Mouse (Mus musculus): ENCODE data around the gene Map2. TPM values are rescaled to one million over a fixed set of nuclear protein-coding genes. Genes with fewer than 3 reads are reported as not detected.

Gene Map2
- polyA plus RNA-seq, 1 experiment from 2014 or later = 228 TPM

DNA sequence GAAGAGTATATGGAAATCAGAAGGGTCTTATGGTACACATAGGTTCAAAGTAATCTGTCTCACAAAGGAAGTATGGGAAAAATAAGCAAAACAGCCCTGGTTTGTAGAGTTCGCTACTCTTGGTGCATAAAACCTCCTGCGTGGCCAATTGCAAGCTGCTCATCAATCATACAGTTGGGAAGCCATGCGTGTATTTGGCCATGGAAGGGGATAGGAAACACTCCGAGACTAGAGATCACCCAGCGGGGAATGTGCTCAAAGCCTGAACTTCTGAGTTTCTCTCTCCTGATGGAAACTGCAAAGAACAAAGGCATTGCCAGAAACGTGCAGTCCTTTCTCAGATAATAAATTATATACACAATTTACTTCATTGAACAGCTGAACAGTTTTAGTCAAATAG lies 124.3 kb downstream of the Map2 start:
- Histone ChIP-seq H3K9me3 (ENCODE audit: control insufficient read depth, low read length) (no peaks in the 10 kb centered on the region), H3K9ac (ENCODE audit: low read depth, low read length) (no peak overlapping the region), H3K27ac (ENCODE audit: low read depth, low read length) (no peak overlapping the region), H3K4me1 (replicated peaks; ENCODE audit: control insufficient read depth, insufficient read depth, low read length) (no peaks in the 10 kb centered on the region), H3K27me3 (ENCODE audit: control insufficient read depth, insufficient read depth, low read length) (no peaks in the 10 kb centered on the region), H3K4me3 (ENCODE audit: low read depth, low read length) (no peak overlapping the region), H3K4me2 (replicated peaks; ENCODE audit: low read depth, low read length) (no peak overlapping the region), H3K36me3 (ENCODE audit: control insufficient read depth, insufficient read depth, low read length) (no peaks in the 10 kb centered on the region)
- ATAC-seq (ENCODE audit: low FRiP score) = no peak
- 71% methylated on average over 6 of the region's 6 CpGs for WGBS
- no peak for DNase-seq (ENCODE audit: low spot score)

DNA sequence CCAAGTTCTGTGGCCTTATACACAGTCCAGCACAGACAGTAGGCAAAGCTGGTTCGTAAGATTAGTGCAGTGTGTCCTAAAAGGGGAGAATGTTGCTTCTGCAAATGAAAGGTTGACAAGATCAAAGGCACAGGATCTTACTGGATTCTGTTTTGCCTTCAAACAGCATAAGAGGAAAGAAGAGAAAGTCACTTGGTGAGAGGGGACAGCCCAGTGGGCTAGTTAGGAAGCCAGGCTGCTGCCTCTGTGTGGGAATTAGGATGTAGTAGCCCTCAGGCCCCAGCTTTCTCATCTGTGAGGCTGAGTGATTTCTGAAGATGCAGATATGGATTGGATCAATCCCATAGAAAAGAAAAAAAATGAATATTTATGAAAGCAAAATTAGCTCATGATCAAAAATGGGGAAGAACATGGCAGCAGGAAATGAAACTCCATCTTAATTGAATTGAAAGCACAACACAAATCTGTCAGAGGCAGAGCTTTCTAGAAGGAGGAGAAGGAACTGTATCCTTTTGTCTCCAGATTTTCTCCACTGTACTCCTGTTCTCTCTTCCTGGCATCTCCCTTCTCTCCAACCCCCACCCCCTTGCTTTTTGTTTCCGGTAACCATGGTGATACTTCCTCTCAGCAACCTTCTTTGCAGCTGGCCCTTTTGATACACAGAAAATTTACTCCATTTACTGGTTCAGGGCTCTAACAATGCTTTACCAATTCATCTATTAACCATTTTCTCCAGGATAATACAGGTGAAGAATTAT lies 145.5 kb downstream of the Map2 start:
- Histone ChIP-seq H3K4me2 (replicated peaks; ENCODE audit: low read depth, low read length) (no peak overlapping the region), H3K27ac (ENCODE audit: low read depth, low read length) (peak overlapping the region; percentile 85), H3K36me3 (ENCODE audit: control insufficient read depth, insufficient read depth, low read length) (no peaks in the 10 kb centered on the region), H3K27me3 (ENCODE audit: control insufficient read depth, insufficient read depth, low read length) (no peaks in the 10 kb centered on the region), H3K9me3 (ENCODE audit: control insufficient read depth, low read length) (no peaks in the 10 kb centered on the region), H3K4me1 (replicated peaks; ENCODE audit: control insufficient read depth, insufficient read depth, low read length) (peaks cover 4% of the 10 kb centered on the region; the same call in 1 of the 2 replicates), H3K4me3 (ENCODE audit: low read depth, low read length) (no peak overlapping the region), H3K9ac (ENCODE audit: low read depth, low read length) (no peak overlapping the region)
- DNase-seq (ENCODE audit: low spot score) (peak; percentile 66), ATAC-seq (ENCODE audit: low FRiP score) (peak; percentile 66)
- 67% methylated on average over 2 of the region's 2 CpGs for WGBS

DNA sequence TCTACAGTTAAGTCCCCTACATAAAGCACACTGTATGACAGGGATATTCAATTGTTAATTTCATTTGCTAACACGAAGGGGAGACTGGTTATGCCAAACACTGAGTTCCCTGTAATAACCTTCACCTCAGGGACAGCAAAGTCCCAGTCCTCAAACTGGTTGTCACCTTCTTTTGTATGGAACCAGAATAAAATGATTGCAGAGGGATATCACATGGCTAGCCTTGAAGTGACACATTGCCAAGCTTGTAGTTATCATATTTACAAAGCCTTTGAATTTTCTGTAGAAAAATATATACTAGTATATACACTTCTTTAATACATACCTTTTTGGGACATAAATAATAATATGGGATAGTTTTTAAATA lies 146.0 kb downstream of the Map2 start:
- Histone ChIP-seq H3K27me3 (ENCODE audit: control insufficient read depth, insufficient read depth, low read length) (no peaks in the 10 kb centered on the region), H3K4me2 (replicated peaks; ENCODE audit: low read depth, low read length) (no peak overlapping the region), H3K9ac (ENCODE audit: low read depth, low read length) (no peak overlapping the region), H3K4me3 (ENCODE audit: low read depth, low read length) (no peak overlapping the region), H3K27ac (ENCODE audit: low read depth, low read length) (peak overlapping the region; percentile 96), H3K4me1 (replicated peaks; ENCODE audit: control insufficient read depth, insufficient read depth, low read length) (peaks cover 4% of the 10 kb centered on the region; the same call in 1 of the 2 replicates), H3K36me3 (ENCODE audit: control insufficient read depth, insufficient read depth, low read length) (no peaks in the 10 kb centered on the region), H3K9me3 (ENCODE audit: control insufficient read depth, low read length) (no peaks in the 10 kb centered on the region)
- WGBS = 26% methylated on average over 1 of the region's 1 CpGs
- peak; percentile 34 for ATAC-seq (ENCODE audit: low FRiP score)
- DNase-seq (ENCODE audit: low spot score) = peak; percentile 25

DNA sequence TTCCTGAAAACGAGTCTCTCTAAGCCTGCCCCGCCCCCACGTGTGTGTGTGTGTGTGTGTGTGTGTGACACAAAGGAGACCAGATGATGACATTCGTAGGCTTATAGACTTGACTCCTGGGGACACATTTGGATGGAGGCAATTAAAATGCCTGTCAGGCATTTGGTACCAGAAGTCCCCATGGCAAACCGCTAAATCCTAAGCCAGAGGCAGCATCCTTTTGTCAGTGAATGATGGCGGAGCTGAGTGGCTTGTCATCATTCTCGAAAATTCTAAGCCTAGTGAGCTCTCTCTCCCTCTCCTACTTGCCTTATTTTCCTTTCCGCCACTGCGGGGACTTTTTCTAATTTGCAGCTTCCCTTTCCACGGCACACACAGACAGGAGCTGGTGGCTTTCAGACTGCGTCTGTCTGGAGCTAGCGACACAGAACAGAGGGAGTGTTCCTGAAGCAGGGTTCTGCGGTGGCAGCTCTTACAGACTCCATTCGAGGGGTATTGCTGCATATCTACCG lies 146.6 kb downstream of the Map2 start:
- WGBS = 37% methylated on average over 15 of the region's 15 CpGs
- Histone ChIP-seq H3K36me3 (ENCODE audit: control insufficient read depth, insufficient read depth, low read length) (no peaks in the 10 kb centered on the region), H3K27me3 (ENCODE audit: control insufficient read depth, insufficient read depth, low read length) (no peaks in the 10 kb centered on the region), H3K4me3 (ENCODE audit: low read depth, low read length) (peak overlapping the region; percentile 29), H3K9ac (ENCODE audit: low read depth, low read length) (peak overlapping the region; percentile 69), H3K4me1 (replicated peaks; ENCODE audit: control insufficient read depth, insufficient read depth, low read length) (peaks cover 4% of the 10 kb centered on the region; the same call in 1 of the 2 replicates), H3K27ac (ENCODE audit: low read depth, low read length) (peak overlapping the region; percentile 96), H3K9me3 (ENCODE audit: control insufficient read depth, low read length) (no peaks in the 10 kb centered on the region), H3K4me2 (replicated peaks; ENCODE audit: low read depth, low read length) (peak overlapping the region; percentile 16)
- ATAC-seq (ENCODE audit: low FRiP score) (peak; percentile 90), DNase-seq (ENCODE audit: low spot score) (peak; percentile 80)

DNA sequence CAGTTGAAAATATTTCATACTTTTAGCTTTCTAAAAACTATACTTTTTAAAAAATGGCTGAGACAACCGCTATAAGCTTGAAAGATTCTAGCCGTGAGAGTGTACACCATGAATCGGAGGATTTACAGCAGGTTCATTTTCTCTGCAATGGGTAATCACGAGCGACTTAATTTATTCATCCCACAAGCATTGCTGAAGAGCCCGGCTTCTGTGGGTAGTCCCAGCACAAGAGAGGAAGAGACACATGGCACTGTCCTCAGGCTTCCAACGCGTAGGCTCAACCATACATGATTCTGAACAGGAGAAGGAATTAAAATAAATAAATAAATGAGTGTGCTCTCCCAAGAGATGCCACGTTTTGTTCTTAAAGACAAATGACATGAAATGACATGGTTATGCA lies 148.4 kb downstream of the Map2 start:
- ATAC-seq (ENCODE audit: low FRiP score) (no peak), DNase-seq (ENCODE audit: low spot score) (peak; percentile 23)
- Histone ChIP-seq H3K9ac (ENCODE audit: low read depth, low read length) (no peak overlapping the region; the same call in 1 of the 2 replicates), H3K9me3 (ENCODE audit: control insufficient read depth, low read length) (no peaks in the 10 kb centered on the region), H3K4me3 (ENCODE audit: low read depth, low read length) (peak overlapping the region; percentile 29), H3K27ac (ENCODE audit: low read depth, low read length) (no peak overlapping the region; the same call in 1 of the 2 replicates), H3K27me3 (ENCODE audit: control insufficient read depth, insufficient read depth, low read length) (no peaks in the 10 kb centered on the region), H3K36me3 (ENCODE audit: control insufficient read depth, insufficient read depth, low read length) (no peaks in the 10 kb centered on the region), H3K4me1 (replicated peaks; ENCODE audit: control insufficient read depth, insufficient read depth, low read length) (peaks cover 4% of the 10 kb centered on the region; the same call in 1 of the 2 replicates), H3K4me2 (replicated peaks; ENCODE audit: low read depth, low read length) (peak overlapping the region; percentile 4)
- 72% methylated on average over 9 of the region's 9 CpGs for WGBS

DNA sequence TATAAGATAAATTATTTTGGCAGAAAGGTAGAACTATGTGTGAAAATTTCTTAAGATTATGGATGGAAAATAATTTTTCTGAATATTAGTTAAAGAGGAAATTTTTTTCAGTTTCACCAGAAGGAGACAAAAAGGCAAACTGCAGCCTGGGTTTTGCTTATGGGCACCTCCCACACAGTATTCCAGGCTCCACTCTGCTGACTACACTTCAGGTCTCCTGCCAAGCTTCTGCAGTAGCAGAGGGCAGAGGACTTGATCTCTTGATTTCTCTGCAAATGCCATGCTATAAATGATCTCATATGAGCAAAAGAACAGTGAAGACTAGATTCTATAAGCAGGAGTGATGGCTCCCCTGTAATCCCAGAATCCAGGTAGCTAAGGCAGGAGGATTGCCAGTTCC lies 149.9 kb downstream of the Map2 start:
- H3K4me2 ChIP-seq (replicated peaks; ENCODE audit: low read depth, low read length) = 0 out of 2 replicates have a peak overlapping the region, but pooled peaks have one; percentile 19
- no peak overlapping the region for H3K9ac ChIP-seq (ENCODE audit: low read depth, low read length)

DNA sequence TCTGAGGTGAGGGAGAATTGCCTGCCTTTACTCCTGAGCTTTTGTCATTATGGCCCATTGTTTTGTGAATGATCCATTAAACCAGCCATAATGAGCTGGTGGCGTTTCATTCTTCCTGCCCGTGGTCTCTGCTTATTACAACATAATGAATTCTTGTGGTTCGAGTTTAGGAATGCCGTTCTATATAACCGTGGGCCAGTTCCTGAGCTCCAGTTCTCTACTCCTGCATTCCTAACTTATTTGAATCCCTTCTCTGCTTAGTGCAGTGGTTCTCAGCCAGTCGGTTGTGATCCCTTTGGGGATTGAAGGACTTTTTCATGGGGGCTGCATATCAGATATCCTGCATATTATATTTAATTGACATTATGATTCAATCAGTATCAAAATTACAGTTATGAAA lies 153.9 kb downstream of the Map2 start:
- H3K9ac ChIP-seq (ENCODE audit: low read depth, low read length) = no peak overlapping the region
- H3K9me3 ChIP-seq (ENCODE audit: control insufficient read depth, low read length) = no peaks in the 10 kb centered on the region
- H3K27ac ChIP-seq (ENCODE audit: low read depth, low read length) = no peak overlapping the region
- no peak for ATAC-seq (ENCODE audit: low FRiP score)
- no peaks in the 10 kb centered on the region; the same call in 1 of the 2 replicates for H3K4me1 ChIP-seq (replicated peaks; ENCODE audit: control insufficient read depth, insufficient read depth, low read length)
- 56% methylated on average over 6 of the region's 6 CpGs for WGBS
- no peaks in the 10 kb centered on the region for H3K27me3 ChIP-seq (ENCODE audit: control insufficient read depth, insufficient read depth, low read length)
- no peak overlapping the region for H3K4me3 ChIP-seq (ENCODE audit: low read depth, low read length)
- no peak overlapping the region for H3K4me2 ChIP-seq (replicated peaks; ENCODE audit: low read depth, low read length)
- H3K36me3 ChIP-seq (ENCODE audit: control insufficient read depth, insufficient read depth, low read length) = no peaks in the 10 kb centered on the region
- DNase-seq (ENCODE audit: low spot score) = no peak

More for the DNA sequence above, 149.9 kb downstream of the Map2 start:
- ATAC-seq (ENCODE audit: low FRiP score) = no peak
- no peak overlapping the region for H3K27ac ChIP-seq (ENCODE audit: low read depth, low read length)
- DNase-seq (ENCODE audit: low spot score) = no peak
- H3K9me3 ChIP-seq (ENCODE audit: control insufficient read depth, low read length) = no peaks in the 10 kb centered on the region
- no peak overlapping the region for H3K4me3 ChIP-seq (ENCODE audit: low read depth, low read length)
- H3K27me3 ChIP-seq (ENCODE audit: control insufficient read depth, insufficient read depth, low read length) = no peaks in the 10 kb centered on the region
- H3K4me1 ChIP-seq (replicated peaks; ENCODE audit: control insufficient read depth, insufficient read depth, low read length) = peaks cover 4% of the 10 kb centered on the region
- H3K36me3 ChIP-seq (ENCODE audit: control insufficient read depth, insufficient read depth, low read length) = no peaks in the 10 kb centered on the region

DNA sequence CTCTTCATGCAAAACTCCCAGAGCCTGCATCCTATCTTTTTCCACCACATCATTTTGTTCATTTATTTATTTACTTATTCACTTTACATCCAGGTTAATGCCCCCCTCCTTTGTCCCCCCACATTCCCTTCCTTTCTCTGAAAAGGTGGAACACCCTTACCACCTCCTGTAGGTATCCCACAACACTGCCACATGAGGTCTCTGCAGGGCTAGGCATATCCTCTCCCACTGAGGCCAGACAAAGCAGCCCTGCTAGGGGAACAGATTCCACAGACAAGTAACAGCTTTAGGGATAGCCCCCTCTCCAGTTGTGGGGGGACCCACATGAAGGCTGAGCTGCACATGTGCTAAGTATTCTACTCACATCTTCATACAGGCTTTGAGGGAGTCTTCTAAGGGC lies 154.5 kb downstream of the Map2 start:
- Histone ChIP-seq H3K9me3 (ENCODE audit: control insufficient read depth, low read length) (no peaks in the 10 kb centered on the region), H3K9ac (ENCODE audit: low read depth, low read length) (no peak overlapping the region), H3K4me1 (replicated peaks; ENCODE audit: control insufficient read depth, insufficient read depth, low read length) (no peaks in the 10 kb centered on the region; the same call in 1 of the 2 replicates), H3K36me3 (ENCODE audit: control insufficient read depth, insufficient read depth, low read length) (no peaks in the 10 kb centered on the region), H3K4me3 (ENCODE audit: low read depth, low read length) (no peak overlapping the region), H3K27me3 (ENCODE audit: control insufficient read depth, insufficient read depth, low read length) (no peaks in the 10 kb centered on the region), H3K4me2 (replicated peaks; ENCODE audit: low read depth, low read length) (no peak overlapping the region), H3K27ac (ENCODE audit: low read depth, low read length) (no peak overlapping the region)
- no peak for DNase-seq (ENCODE audit: low spot score)
- no peak for ATAC-seq (ENCODE audit: low FRiP score)

DNA sequence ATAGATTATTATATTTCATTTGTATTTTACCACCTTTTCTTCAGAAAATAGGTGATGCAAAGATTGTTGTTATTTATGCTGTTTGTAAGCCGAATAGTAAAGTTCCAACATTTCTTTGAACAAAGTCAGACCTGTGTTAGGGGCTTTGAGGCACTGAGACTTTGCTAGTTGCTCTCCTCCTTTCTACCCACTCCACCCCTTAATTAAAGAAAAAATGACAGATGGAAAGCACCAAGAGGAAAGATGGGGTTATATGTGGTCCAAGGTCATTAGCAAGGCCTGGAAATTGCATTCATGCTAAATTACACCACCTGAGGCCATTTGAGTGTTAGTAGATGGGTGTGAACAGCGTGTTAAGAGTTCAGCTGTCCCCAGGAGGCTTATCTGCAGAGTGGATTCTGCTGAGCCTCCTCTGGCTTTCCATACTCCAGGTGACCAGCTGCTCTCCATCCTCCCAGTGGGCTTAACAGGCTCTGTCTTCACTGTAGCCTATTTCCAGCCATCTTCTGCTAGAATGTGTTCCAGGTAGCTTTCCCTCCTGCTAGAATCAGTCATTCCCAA lies 160.7 kb downstream of the Map2 start:
- H3K27me3 ChIP-seq (ENCODE audit: control insufficient read depth, insufficient read depth, low read length) = no peaks in the 10 kb centered on the region
- H3K36me3 ChIP-seq (ENCODE audit: control insufficient read depth, insufficient read depth, low read length) = no peaks in the 10 kb centered on the region
- DNase-seq (ENCODE audit: low spot score) = peak; percentile 47
- H3K4me2 ChIP-seq (replicated peaks; ENCODE audit: low read depth, low read length) = no peak overlapping the region
- H3K4me1 ChIP-seq (replicated peaks; ENCODE audit: control insufficient read depth, insufficient read depth, low read length) = no peaks in the 10 kb centered on the region
- WGBS = 72% methylated on average over 2 of the region's 2 CpGs
- no peaks in the 10 kb centered on the region for H3K9me3 ChIP-seq (ENCODE audit: control insufficient read depth, low read length)
- H3K27ac ChIP-seq (ENCODE audit: low read depth, low read length) = no peak overlapping the region
- no peak overlapping the region for H3K9ac ChIP-seq (ENCODE audit: low read depth, low read length)
- peak; percentile 84 for ATAC-seq (ENCODE audit: low FRiP score)
- no peak overlapping the region for H3K4me3 ChIP-seq (ENCODE audit: low read depth, low read length)
